Mouse (Mus musculus): Measurements from ENCODE around the gene Gm20481. TPM values are rescaled to one million over a fixed set of nuclear protein-coding genes. Genes with fewer than 3 reads are reported as not detected.
A peak's percentile ranks its signal among the peaks of the same experiment; 100 is the strongest.
"Not testable (repeated sequence)": the region's sequence is repeated elsewhere in the genome, so short reads cannot be mapped to it uniquely, and the experiment has no call there.

The Gm20481 gene
- polyA plus RNA-seq, 1 experiment from 2014 or later = not detected

GRCm38 (mm10) chr17:34952378-34953040 lies 17.2 kb upstream of the Gm20481 start:
- ATAC-seq (ENCODE audit: insufficient read depth, low FRiP score, low read depth) = peak; percentile 70; the same call in 1 of the 2 replicates
- Histone ChIP-seq H3K27ac (peak overlapping the region; percentile 92), H3K4me2 (peak overlapping the region; percentile 81), H3K36me3 (peaks cover 16% of the 10 kb centered on the region; the same call in 1 of the 2 replicates), H3K27me3 (replicated peaks) (no peaks in the 10 kb centered on the region), H3K4me3 (replicated peaks) (peak overlapping the region; percentile 94), H3K4me1 (peaks cover 9% of the 10 kb centered on the region; the same call in 1 of the 2 replicates), H3K9me3 (no peaks in the 10 kb centered on the region), H3K9ac (peak overlapping the region; percentile 99)
- WGBS = under 1% methylated on average over 23 of the region's 23 CpGs

GRCm38 (mm10) chr17:34953258-34953657 lies 16.5 kb upstream of the Gm20481 start:
- Histone ChIP-seq H3K27me3 (replicated peaks) (no peaks in the 10 kb centered on the region), H3K36me3 (peaks cover 16% of the 10 kb centered on the region; the same call in 1 of the 2 replicates), H3K9ac (no peak overlapping the region), H3K4me1 (peaks cover 9% of the 10 kb centered on the region; the same call in 1 of the 2 replicates), H3K9me3 (no peaks in the 10 kb centered on the region), H3K4me2 (0 out of 2 replicates have a peak overlapping the region, but pooled peaks have one; percentile 81), H3K4me3 (replicated peaks) (no peak overlapping the region), H3K27ac (0 out of 2 replicates have a peak overlapping the region, but pooled peaks have one; percentile 92)
- 93% methylated on average over 3 of the region's 3 CpGs for WGBS
- ATAC-seq (ENCODE audit: insufficient read depth, low FRiP score, low read depth) = no peak

GRCm38 (mm10) chr17:34953904-34954303 lies 15.8 kb upstream of the Gm20481 start:
- Histone ChIP-seq H3K4me1 (peaks cover 9% of the 10 kb centered on the region; the same call in 1 of the 2 replicates), H3K36me3 (peaks cover 16% of the 10 kb centered on the region; the same call in 1 of the 2 replicates), H3K9ac (no peak overlapping the region), H3K9me3 (no peaks in the 10 kb centered on the region), H3K27ac (no peak overlapping the region), H3K27me3 (replicated peaks) (no peaks in the 10 kb centered on the region), H3K4me2 (no peak overlapping the region), H3K4me3 (replicated peaks) (no peak overlapping the region)
- WGBS = 89% methylated on average over 4 of the region's 4 CpGs
- ATAC-seq (ENCODE audit: insufficient read depth, low FRiP score, low read depth) = no peak

GRCm38 (mm10) chr17:34954831-34955230 lies 14.9 kb upstream of the Gm20481 start:
- no peak overlapping the region for H3K4me2 ChIP-seq
- H3K4me1 ChIP-seq = peaks cover 10% of the 10 kb centered on the region
- H3K4me3 ChIP-seq (replicated peaks) = no peak overlapping the region
- no peak overlapping the region for H3K27ac ChIP-seq
- peaks cover 10% of the 10 kb centered on the region; the same call in 1 of the 2 replicates for H3K36me3 ChIP-seq
- 86% methylated on average over 4 of the region's 4 CpGs for WGBS
- ATAC-seq (ENCODE audit: insufficient read depth, low FRiP score, low read depth) = no peak
- H3K9me3 ChIP-seq = no peaks in the 10 kb centered on the region
- no peak overlapping the region for H3K9ac ChIP-seq
- H3K27me3 ChIP-seq (replicated peaks) = no peaks in the 10 kb centered on the region

- Histone ChIP-seq H3K27me3 (replicated peaks) (no peaks in the 10 kb centered on the region), H3K9ac (no peak overlapping the region), H3K27ac (no peak overlapping the region), H3K4me1 (peaks cover 8% of the 10 kb centered on the region), H3K4me2 (no peak overlapping the region), H3K9me3 (no peaks in the 10 kb centered on the region), H3K36me3 (0 out of 2 replicates have a peak, but pooled peaks cover under 1% of the 10 kb centered on the region), H3K4me3 (replicated peaks) (no peak overlapping the region)
- no peak for ATAC-seq (ENCODE audit: insufficient read depth, low FRiP score, low read depth)
- 73% methylated on average over 3 of the region's 3 CpGs for WGBS
Measured at GRCm38 (mm10) chr17:34955884-34956283, 13.8 kb upstream of the Gm20481 start.

GRCm38 (mm10) chr17:34956340-34956739 lies 13.4 kb upstream of the Gm20481 start:
- no peak for ATAC-seq (ENCODE audit: insufficient read depth, low FRiP score, low read depth)
- Histone ChIP-seq H3K36me3 (no peaks in the 10 kb centered on the region), H3K27ac (no peak overlapping the region), H3K4me1 (peaks cover 7% of the 10 kb centered on the region; the same call in 1 of the 2 replicates), H3K9me3 (no peaks in the 10 kb centered on the region), H3K4me3 (replicated peaks) (no peak overlapping the region), H3K9ac (no peak overlapping the region), H3K27me3 (replicated peaks) (no peaks in the 10 kb centered on the region), H3K4me2 (no peak overlapping the region)
- WGBS = 46% methylated on average over 1 of the region's 1 CpGs

- not testable (repeated sequence) for H3K9ac ChIP-seq; H3K36me3 ChIP-seq; H3K4me3 ChIP-seq (replicated peaks); H3K4me1 ChIP-seq; H3K9me3 ChIP-seq; H3K27me3 ChIP-seq (replicated peaks); H3K27ac ChIP-seq; ATAC-seq (ENCODE audit: insufficient read depth, low FRiP score, low read depth)
- WGBS = 15% methylated on average over 35 of the region's 40 CpGs
- 0 out of 2 replicates have a peak overlapping the region, but pooled peaks have one; percentile 21 for H3K4me2 ChIP-seq
Measured at GRCm38 (mm10) chr17:34957291-34957690, 12.4 kb upstream of the Gm20481 start.

- H3K4me3 ChIP-seq (replicated peaks); H3K4me1 ChIP-seq; H3K4me2 ChIP-seq; H3K9me3 ChIP-seq; H3K9ac ChIP-seq; H3K27me3 ChIP-seq (replicated peaks); H3K27ac ChIP-seq; H3K36me3 ChIP-seq; ATAC-seq (ENCODE audit: insufficient read depth, low FRiP score, low read depth): not testable (repeated sequence)
- 27% methylated on average over 25 of the region's 40 CpGs for WGBS
Measured at GRCm38 (mm10) chr17:34957966-34958365, 11.7 kb upstream of the Gm20481 start.

- peak overlapping the region; percentile 63 for H3K4me2 ChIP-seq
- H3K9ac ChIP-seq; H3K36me3 ChIP-seq; H3K27me3 ChIP-seq (replicated peaks); H3K9me3 ChIP-seq; H3K4me1 ChIP-seq; H3K27ac ChIP-seq: not testable (repeated sequence)
- peak; percentile 9; the same call in 1 of the 2 replicates for ATAC-seq (ENCODE audit: insufficient read depth, low FRiP score, low read depth)
- peak overlapping the region; percentile 56 for H3K4me3 ChIP-seq (replicated peaks)
- WGBS = 1% methylated on average over 30 of the region's 47 CpGs
Measured at GRCm38 (mm10) chr17:34958734-34959129, 11.0 kb upstream of the Gm20481 start.

- Histone ChIP-seq H3K27ac (peak within 1 kb of the TSS; percentile 99), H3K4me3 (replicated peaks) (peak within 1 kb of the TSS; percentile 56), H3K4me2 (peak within 1 kb of the TSS; percentile 63), H3K9ac (peak within 1 kb of the TSS; percentile 56; the same call in 1 of the 2 replicates)
- H3K36me3 ChIP-seq; H3K4me1 ChIP-seq; H3K27me3 ChIP-seq (replicated peaks); H3K9me3 ChIP-seq: not testable (repeated sequence)
- WGBS = under 1% methylated on average over 29 of the region's 32 CpGs
- peak; percentile 90 for ATAC-seq (ENCODE audit: insufficient read depth, low FRiP score, low read depth)
Measured at GRCm38 (mm10) chr17:34959130-34959778, 10.5 kb upstream of the Gm20481 start, which contains the start of gene Hspa1b. Hspa1b (minus strand) TSS chr17:34959238.

GRCm38 (mm10) chr17:34959881-34960515 lies 9.7 kb upstream of the Gm20481 start:
- H3K4me2 ChIP-seq = peak overlapping the region; percentile 63
- peak overlapping the region; percentile 99 for H3K27ac ChIP-seq
- no peak for ATAC-seq (ENCODE audit: insufficient read depth, low FRiP score, low read depth)
- peak overlapping the region; percentile 56 for H3K4me3 ChIP-seq (replicated peaks)
- no peak overlapping the region; the same call in 1 of the 2 replicates for H3K9ac ChIP-seq
- H3K9me3 ChIP-seq = no peaks in the 10 kb centered on the region
- H3K36me3 ChIP-seq = no peaks in the 10 kb centered on the region
- H3K27me3 ChIP-seq (replicated peaks) = no peaks in the 10 kb centered on the region
- H3K4me1 ChIP-seq = peaks cover 13% of the 10 kb centered on the region; the same call in 1 of the 2 replicates
- WGBS = 14% methylated on average over 12 of the region's 12 CpGs

All from stomach, embryonic 15.5 days (tissue).